Mouse (Mus musculus) ES-E14 (cell line): Measurements from ENCODE around the gene Meaf6. TPM values are rescaled to one million over a fixed set of nuclear protein-coding genes. Genes with fewer than 3 reads are reported as not detected.

Source experiments
- DNase-seq: peaks from one replicate; pipeline ENCODE4 v3.0.0-alpha.2; 2013; ENCODE audit warnings: low read depth, low spot score
- H3K27ac ChIP-seq: 2 replicates; pipeline ENCODE4 v1.5.1; 2012; ENCODE audit warnings: low read depth, mild to moderate bottlenecking, low read length, moderate library complexity, mixed read lengths; ENCODE audit not compliant: poor library complexity, insufficient read depth, severe bottlenecking
- H3K36me3 ChIP-seq: 2 replicates; pipeline ENCODE4 v1.6.1; 2012; ENCODE audit warnings: mild to moderate bottlenecking, low read length, moderate library complexity, mixed read lengths; ENCODE audit not compliant: control insufficient read depth, poor library complexity, insufficient read depth, severe bottlenecking
- H3K4me1 ChIP-seq, 2 experiments: fragments of 150-350 bp in 1 of 2; sonication (generic) in 1 of 2; 2 replicates each; pipeline ENCODE4 v1.6.1; 2012; ENCODE audit warnings: low read length in 2 of 2, mild to moderate bottlenecking in 1 of 2, mixed read lengths in 1 of 2; ENCODE audit not compliant: control insufficient read depth in 2 of 2, insufficient read depth in 2 of 2, poor library complexity in 1 of 2
- H3K4me3 ChIP-seq, 2 experiments: fragments of 150-350 bp in 1 of 2; sonication (generic) in 1 of 2; 2 replicates each; pipeline ENCODE4 v1.5.1; 2012; ENCODE audit warnings: low read length in 2 of 2, low read depth in 1 of 2, mild to moderate bottlenecking in 1 of 2, mixed read lengths in 1 of 2; ENCODE audit not compliant: insufficient read depth in 1 of 2, poor library complexity in 1 of 2, severe bottlenecking in 1 of 2
- H3K9ac ChIP-seq: 2 replicates; pipeline ENCODE4 v1.6.1; 2012; ENCODE audit warnings: low read depth, mild to moderate bottlenecking, low read length, mixed read lengths; ENCODE audit not compliant: poor library complexity, insufficient read depth, severe bottlenecking
- H3K9me3 ChIP-seq: fragments of 150-350 bp; sonication (generic); 2 replicates; pipeline ENCODE4 v1.6.1; 2012; ENCODE audit warnings: low read depth, mild to moderate bottlenecking, low read length; ENCODE audit not compliant: control insufficient read depth, insufficient read depth
- CHD2 ChIP-seq: IDR thresholded peaks from 2 replicates; pipeline ENCODE4 v1.6.1; 2014; ENCODE audit warnings: mild to moderate bottlenecking, low read depth, low read length, inconsistent platforms
- HCFC1 ChIP-seq: IDR thresholded peaks from 2 replicates; pipeline ENCODE4 v1.6.1; 2012; ENCODE audit warnings: low read length, inconsistent platforms, borderline replicate concordance; ENCODE audit not compliant: insufficient read depth
- MAFK ChIP-seq: IDR thresholded peaks from 2 replicates; pipeline ENCODE4 v1.6.1; 2014; ENCODE audit warnings: mild to moderate bottlenecking, low read depth, low read length, inconsistent platforms; ENCODE audit not compliant: insufficient read depth
- ZC3H11A ChIP-seq: IDR thresholded peaks from 2 replicates; pipeline ENCODE4 v1.6.1; 2012; ENCODE audit warnings: low read depth, mild to moderate bottlenecking, inconsistent platforms, low read length, borderline replicate concordance
- ZNF384 ChIP-seq: IDR thresholded peaks from 2 replicates; pipeline ENCODE4 v1.6.1; 2012; ENCODE audit warnings: low read depth, low read length, inconsistent platforms
- in situ Hi-C, 2 experiments: fragments of 600-800 bp; cut with MboI; formaldehyde crosslinking; loops; one replicate each; pipeline ENCODE4 v1.15.1; 2025; ENCODE audit warnings: low sequenced_read_pairs in 2 of 2, inconsistent platforms in 1 of 2; ENCODE audit not compliant: unreplicated experiment in 2 of 2
- total RNA-seq: library from RNA; depleted of rRNA; stranded (reverse); fragments of 300-350 nt; gene quantifications from 2 replicates; pipeline ENCODE4 v1.2.3, GENCODE M21; 2012

Gene Meaf6
- total RNA-seq, 1 experiment, result 25.0 TPM

- no peak overlapping the region for H3K27ac ChIP-seq
- in situ Hi-C loops, result no loop called here
- no peaks in the 10 kb centered on the region for H3K9me3 ChIP-seq
- no peaks in the 10 kb centered on the region for H3K36me3 ChIP-seq
- H3K4me3 ChIP-seq, result no peak overlapping the region
- DNase-seq, result no peak
- TF ChIP-seq ZNF384 (no peak), HCFC1 (no peak), CHD2 (no peak), ZC3H11A (no peak), MAFK (no peak)
- peaks cover 2 to 4% of the 10 kb centered on the region in 2 experiments; a peak in 1 of 4 replicates for H3K4me1 ChIP-seq
- no peak overlapping the region; the same call in 1 of the 2 replicates for H3K9ac ChIP-seq
Measured at GRCm38 (mm10) chr4:125153659-125154241, 68.8 kb downstream of the Meaf6 start.

- Histone ChIP-seq H3K9me3 (no peaks in the 10 kb centered on the region), H3K27ac (no peak overlapping the region), H3K4me1 (peaks cover 2 to 4% of the 10 kb centered on the region in 2 experiments; a peak in 1 of 4 replicates), H3K4me3 (no peak overlapping the region), H3K9ac (no peak overlapping the region), H3K36me3 (no peaks in the 10 kb centered on the region)
- in situ Hi-C loops, result no loop called here
- no peak for TF ChIP-seq HCFC1
- no peak for TF ChIP-seq ZNF384
- TF ChIP-seq MAFK, result no peak
- no peak for TF ChIP-seq CHD2
- no peak for TF ChIP-seq ZC3H11A
- DNase-seq, result no peak
Measured at GRCm38 (mm10) chr4:125155646-125156045, 70.7 kb downstream of the Meaf6 start.

GRCm38 (mm10) chr4:125157322-125157721, 72.4 kb downstream of the Meaf6 start:
- Histone ChIP-seq H3K4me3 (no peak overlapping the region), H3K9me3 (no peaks in the 10 kb centered on the region), H3K4me1 (peaks cover 4 to 8% of the 10 kb centered on the region in 2 experiments; a peak in 2 of 4 replicates), H3K27ac (no peak overlapping the region), H3K36me3 (no peaks in the 10 kb centered on the region), H3K9ac (no peak overlapping the region)
- in situ Hi-C loops, result no loop called here
- TF ChIP-seq CHD2 (no peak), MAFK (no peak), ZC3H11A (no peak), ZNF384 (no peak), HCFC1 (no peak)
- no peak for DNase-seq

GRCm38 (mm10) chr4:125158081-125158480, 73.1 kb downstream of the Meaf6 start:
- DNase-seq, result no peak
- TF ChIP-seq ZC3H11A (no peak), MAFK (no peak), ZNF384 (no peak), CHD2 (no peak), HCFC1 (no peak)
- in situ Hi-C loops, result no loop called here
- Histone ChIP-seq H3K27ac (no peak overlapping the region), H3K4me3 (no peak overlapping the region), H3K9me3 (no peaks in the 10 kb centered on the region), H3K4me1 (peaks cover 8 to 15% of the 10 kb centered on the region in 2 experiments; a peak in 3 of 4 replicates), H3K9ac (no peak overlapping the region), H3K36me3 (no peaks in the 10 kb centered on the region)
